Mouse (Mus musculus): Measurements from ENCODE around the gene Lrriq3. TPM values are rescaled to one million over a fixed set of nuclear protein-coding genes. Genes with fewer than 3 reads are reported as not detected.

The Lrriq3 gene
- total RNA-seq, 2 experiments from 2014 or later: 0.46 to 1.1 TPM

Other genes starting within 250 kb of the Lrriq3 start
- gene Tnni3k, start 38.0 kb upstream of the Lrriq3 start, total RNA-seq (2021): not detected
- 10 to 100 TPM; 19.8 to 20.5 TPM for gene Fpgt, start within 50 bp of the Lrriq3 start, total RNA-seq (2021)